Mouse (Mus musculus) left cerebral cortex, adult 8-10 months (tissue): ENCODE data around the gene Rin2. TPM values are rescaled to one million over a fixed set of nuclear protein-coding genes. Genes with fewer than 3 reads are reported as not detected.

ENCODE experiments used
- DNase-seq, 2 experiments: peaks; one replicate each; pipeline ENCODE4 v3.0.0; 2022; ENCODE audit warnings: low spot score in 2 of 2
- total RNA-seq, 4 experiments: library from RNA; stranded (reverse); gene quantifications; 2 replicates each; pipeline ENCODE4 v1.2.4; 2022

Rin2 gene
- total RNA-seq, 4 experiments from 2014 or later: 21.7 to 35.6 (median 25.8) TPM

DNA sequence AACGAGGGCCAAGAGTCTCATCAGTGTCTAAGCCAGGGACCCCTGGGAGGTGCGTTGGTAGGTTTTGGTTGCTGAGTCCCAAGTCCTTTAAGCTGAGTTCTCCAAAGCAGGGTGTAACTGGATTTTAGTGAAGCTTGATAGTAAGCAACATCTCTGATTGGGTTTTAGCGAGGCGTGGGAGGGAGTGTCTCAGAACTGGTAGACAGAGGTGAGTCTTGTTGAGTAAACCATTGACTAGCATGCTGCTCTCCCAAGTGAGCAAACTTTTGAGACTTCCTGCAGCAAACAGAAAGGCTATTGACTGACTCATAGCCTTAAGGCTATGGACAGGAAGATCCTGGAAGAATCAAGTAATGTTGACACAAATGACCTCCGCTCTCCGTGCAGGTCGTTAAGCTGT lies 112.5 kb downstream of the Rin2 start:
- no peak for DNase-seq

DNA sequence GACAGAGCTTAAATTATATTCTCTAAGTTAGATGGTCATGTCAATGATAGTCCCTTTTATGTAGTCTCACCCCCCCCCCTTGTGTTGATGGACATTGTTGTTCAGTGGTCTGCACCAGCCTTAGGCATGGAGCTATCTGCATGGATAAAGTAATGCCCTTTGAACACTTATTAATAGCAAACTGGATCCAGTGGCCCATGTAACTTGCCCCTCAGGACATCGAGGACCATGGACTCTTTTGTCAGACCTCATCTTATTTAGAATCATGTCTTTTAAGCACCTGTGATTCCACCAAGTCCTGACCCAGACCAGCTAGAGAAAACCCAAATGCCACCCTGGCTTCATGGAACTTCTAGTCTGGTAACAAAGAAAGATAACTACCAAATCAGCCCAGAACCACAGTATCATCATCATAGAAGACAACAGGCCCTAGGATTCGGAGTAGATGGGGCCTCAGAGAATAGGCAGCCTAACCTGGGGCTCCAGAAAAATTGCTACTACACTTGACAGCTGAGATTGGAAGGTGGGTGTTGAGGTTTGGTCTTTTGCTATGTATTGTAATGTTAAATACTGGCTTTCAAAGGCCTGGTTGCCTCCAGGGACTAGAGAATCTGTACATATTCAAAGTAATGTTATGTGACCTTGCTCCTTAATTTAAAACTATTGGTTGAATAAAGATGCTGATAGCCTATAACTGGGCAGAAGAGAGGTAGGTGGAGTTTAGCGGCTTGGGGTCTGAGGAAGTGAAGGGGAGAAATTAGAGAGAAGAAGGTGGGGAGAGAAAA lies 113.7 kb downstream of the Rin2 start:
- DNase-seq: no peak

DNA sequence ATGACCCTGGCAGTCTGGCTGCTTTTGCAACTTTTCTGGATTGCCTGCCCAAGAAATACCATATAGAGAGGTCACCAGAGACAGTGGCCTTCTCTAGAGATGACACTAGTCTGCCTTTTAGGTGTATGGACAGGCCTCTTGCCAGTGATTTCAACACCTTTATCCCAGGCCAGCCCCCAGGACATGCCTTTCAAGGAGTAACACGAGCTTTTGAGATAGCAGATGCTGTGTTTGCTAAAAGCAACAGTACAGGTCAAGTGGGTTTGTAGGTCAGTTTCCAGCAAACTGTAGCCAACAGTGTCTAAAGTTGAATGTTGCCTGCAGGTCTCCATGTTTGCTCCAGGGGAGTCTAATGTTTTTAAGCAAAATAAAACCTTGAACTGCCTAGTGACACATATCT lies 118.7 kb downstream of the Rin2 start:
- DNase-seq: no peak

DNA sequence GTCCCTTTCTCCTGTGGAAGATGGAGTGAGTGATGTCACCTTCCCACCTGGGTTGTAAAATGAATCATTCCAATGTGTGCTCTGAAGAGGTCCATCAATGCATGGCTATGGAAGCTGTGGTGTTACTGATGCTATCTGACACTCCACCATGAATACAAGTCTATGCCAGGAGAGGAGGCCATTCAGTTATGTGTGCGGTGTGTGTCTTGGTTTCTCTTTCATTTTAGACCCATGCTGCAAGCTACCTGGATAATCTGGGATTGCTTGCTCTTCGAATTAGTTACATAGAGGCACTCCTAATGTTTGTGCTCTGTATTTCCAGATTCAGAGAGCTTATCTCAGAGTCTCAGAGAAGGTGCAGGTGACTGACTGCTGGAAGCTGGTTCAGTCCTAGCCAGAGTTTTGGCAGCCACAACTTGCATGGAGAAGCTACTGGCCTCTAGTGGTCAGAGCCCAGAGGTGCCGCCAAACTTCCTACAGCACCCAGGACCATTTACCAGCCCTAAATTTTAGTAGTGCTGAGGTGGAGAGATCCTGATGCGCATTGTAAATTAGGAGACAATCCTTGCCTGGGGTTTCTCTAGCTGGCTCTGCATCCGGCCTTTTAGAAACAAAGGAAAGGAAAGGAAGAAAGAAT lies 119.4 kb downstream of the Rin2 start:
- peak; percentile 36 to 37 for DNase-seq

DNA sequence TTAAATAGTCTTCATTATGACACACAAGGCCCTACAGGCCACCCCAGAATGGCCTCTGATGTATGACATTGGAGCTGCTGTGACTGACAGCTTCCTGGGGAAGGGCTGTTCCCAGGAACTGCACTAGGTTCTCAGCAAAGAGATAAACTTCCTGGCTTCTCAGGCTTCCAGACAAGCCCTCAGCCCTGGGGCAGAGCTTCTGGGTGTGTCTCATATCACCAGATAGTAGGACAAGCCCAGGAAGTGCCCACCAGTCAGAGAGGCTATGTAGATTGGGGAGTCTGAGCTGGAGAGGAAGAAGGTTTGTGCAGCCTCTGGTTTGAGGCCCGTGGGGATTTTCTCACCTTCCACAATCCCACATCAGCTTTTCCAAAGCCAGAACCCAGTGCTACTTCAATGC lies 122.8 kb downstream of the Rin2 start:
- no peak for DNase-seq

DNA sequence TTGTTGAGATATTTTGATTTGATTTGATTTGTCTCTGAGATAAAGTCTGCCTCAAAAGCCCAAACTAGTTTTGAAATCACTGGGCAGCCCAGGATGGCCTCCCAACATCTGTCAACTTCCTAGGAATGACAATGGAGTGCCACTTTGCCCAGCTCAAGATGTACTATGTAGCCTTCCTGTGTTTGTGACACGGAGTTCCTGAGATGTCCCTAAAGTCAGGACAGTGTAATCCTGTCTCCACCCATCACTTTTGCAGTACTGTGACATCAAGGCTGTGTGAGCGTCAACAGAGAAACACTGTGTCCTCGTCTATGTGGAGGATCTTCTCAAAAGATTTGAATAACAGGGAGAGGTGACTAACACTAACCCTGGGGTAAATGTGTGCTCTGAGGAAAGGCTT lies 123.9 kb downstream of the Rin2 start:
- no peak for DNase-seq

DNA sequence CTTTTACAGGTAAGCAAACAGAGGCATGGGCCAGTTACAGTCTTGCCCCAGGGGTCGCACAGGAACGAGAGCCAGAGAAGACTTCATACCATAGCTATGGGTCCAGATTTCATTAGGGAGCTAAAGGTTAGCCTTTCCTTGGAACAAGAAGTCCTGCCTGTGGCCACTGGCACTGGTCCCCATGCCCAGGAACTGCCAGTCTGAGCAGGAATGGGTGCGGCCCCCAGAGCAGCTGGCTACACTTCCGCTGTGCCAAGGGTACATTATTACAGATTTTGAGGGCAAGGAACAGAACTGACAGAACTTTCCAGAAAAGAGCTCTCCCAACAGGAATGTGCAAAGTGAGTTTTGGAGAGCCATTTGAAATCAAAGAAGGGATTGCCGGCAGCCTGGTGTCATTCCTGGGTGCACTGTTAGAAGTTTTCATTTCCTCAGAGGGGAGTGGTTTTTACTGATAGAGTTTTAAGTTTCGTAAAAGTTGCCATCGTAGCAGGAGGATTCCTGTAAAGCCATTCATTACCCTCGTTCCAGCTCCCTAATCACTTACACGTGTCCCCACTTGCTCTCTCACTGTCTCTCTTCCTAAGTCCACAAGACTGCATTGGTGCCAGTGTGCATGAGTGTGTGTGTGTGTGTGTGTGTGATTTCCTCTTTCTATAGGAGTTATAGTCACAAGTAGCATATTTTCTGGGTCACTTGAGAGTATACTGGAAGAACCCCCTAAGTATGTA lies 126.5 kb downstream of the Rin2 start:
- DNase-seq: no peak

DNA sequence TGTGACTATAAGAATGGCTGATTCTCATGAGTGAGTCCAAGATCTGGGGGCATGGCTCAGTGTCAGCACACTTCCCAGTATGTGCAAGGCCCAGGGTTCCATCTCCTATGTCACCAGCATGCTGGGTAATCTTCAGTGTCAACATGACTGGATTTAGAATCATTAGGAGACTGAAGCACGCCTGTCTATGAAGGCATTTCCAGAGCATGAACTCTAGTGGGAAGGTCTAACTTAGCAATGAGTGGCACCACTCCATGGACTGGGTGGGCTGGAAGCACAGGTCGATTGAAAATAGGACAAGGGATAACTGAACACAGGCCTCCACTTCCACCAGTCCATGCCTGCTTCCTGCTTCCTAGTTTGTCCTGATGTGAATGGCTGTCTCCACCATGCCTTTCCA lies 127.6 kb downstream of the Rin2 start:
- DNase-seq: no peak

DNA sequence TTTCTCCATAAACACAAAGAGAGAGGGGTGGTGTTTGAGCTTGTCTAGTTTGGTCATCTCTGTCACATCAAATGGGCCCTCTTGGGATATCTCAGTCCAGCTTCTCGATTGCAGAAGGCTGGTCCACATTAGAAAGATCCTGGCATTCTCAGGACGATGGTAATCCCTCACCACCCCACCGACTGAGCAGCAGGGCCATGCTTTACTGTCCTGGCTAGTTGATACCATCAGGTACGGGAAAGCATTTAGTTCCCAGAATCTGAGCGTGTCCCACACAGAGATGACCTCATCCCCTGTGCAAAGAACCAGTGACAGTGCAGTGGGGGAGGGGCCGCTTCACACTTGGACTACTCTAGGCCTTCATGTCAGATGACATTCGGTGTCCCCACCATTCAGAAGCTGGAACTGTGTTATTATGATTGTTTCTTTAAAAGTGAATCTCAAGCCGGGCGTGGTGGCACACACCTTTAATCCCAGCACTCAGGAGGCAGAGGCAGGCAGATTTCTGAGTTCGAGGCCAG lies 128.9 kb downstream of the Rin2 start:
- DNase-seq: no peak

DNA sequence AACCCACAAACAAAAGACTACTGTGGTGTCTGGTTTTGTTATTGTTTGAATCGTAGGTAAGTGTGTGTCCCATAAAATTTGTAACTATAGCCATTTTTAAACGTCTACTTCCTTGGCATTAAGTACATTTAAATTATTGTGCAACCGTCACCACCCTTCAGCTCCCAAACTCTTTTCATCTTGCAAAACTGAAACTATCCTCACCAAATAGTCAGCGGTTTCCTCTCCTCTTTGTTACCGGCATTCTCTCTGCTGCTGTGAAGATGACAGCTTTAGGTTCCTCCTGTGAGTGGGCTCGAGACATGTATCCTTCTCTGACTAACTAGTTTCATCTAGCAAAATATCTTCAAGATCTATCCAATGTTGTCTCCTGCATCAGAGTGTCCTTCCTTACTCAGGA lies 129.5 kb downstream of the Rin2 start:
- no peak for DNase-seq

DNA sequence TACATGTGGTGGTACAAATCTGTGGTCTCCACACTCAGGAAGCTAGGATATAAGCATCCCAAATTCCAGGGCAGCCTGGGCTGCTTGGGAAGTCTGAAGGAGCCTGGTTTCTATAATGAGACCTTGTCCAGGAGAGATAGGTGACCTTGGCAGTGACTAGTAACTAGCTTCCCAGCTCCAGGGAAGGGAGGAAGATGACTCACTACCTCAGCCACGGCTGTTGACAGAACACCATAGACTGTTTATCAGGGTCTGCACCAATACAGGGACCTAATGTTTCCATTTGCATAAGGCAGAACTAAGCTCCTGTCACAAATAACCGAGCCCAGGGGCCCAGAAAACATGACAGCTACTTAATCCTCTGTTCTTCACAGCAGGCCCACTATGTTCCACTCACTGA lies 132.3 kb downstream of the Rin2 start:
- DNase-seq: no peak

DNA sequence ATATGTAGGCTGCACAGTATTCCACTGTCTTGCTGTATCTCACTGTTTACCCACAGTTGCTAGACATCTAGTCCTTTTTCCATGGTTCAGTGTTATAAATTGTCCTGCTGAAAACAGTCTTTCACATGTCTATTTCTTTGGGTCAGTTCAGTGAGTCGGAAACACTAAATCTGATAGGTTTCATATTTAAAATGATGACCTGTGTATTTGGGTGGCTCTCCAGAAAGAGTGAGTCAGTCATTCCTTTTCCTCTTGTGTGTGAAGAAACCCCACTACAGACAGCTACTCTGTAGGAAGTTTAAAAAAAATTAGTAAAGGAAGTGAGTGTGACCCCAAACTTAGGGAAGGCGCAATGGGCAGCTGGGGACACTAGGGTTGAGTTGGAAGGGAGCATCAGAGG lies 133.2 kb downstream of the Rin2 start:
- no peak for DNase-seq

DNA sequence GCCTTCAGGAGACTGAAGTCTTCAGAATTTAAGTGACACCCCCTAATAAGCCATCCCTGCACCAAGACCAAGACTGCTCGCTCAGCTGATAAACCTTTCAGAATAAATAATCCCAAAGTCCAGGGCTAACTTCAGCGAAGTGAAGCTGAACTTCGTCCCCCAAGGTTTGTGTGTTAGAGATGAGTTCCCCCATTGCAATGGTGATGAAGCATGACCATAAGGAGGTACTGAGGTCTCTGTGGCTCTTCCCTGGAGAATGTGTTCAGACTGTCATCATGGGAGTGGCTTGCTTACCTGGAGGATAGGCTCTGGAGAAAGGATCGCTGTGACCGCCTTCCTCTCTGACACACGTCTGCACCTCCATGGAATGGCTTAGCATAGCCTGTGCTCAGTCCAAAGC lies 133.7 kb downstream of the Rin2 start:
- no peak for DNase-seq

DNA sequence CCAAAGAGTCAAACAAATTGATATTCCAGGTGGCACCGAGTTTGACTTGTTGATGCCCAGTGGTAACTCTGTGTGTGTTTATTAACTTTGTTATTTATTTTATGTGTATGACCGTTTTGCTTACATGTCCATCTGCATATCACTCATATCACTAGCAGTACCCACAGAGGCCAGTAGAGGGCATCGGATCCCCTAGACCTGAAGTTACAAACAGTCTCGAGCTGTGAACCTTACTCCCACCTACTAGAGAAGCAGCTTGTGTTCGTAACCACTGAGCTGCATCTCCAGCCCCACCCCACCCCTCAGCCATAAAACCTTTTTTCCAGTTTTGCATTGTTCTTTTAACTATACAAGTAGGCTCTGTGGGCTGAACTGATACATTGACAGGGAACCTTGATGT lies 135.7 kb downstream of the Rin2 start:
- DNase-seq: no peak

DNA sequence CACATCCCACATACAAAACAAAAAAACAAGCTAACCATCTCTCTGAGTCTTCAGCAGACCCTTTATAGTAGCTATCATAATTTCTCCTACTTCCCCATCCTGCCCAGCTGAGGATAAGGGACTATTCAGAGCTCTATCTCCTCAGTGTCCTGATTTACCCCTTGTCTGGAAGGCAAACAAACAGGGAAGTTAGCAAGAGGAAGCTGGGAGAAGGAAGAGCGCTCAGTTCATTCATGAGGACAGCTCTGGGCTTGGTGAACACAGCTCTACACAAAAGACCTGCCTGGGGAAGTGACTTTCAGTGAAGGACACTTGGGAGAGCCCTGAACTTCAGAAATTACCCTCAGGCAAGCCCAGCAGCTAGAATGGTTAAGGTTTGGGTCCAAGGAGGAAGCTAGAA lies 137.8 kb downstream of the Rin2 start:
- no peak for DNase-seq

DNA sequence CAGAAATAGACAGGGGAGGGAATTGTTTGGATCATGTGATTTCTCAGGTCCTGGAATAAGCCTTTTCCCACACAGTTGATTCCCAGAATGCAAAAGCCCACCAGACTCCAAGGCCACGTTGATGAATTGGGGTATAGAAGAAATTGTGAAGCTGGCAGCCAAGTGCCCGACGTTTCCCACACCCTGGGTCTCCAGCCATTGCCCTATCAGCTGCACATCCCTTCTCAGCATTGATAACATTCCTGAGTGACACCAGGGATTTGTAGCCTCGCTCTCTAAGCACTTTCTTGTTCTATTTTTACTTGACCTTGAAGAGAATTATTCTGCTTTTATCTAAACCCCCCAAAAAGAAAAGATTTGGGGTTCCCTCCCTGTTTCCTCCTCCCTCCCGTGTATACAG lies 142.2 kb downstream of the Rin2 start:
- DNase-seq: no peak

DNA sequence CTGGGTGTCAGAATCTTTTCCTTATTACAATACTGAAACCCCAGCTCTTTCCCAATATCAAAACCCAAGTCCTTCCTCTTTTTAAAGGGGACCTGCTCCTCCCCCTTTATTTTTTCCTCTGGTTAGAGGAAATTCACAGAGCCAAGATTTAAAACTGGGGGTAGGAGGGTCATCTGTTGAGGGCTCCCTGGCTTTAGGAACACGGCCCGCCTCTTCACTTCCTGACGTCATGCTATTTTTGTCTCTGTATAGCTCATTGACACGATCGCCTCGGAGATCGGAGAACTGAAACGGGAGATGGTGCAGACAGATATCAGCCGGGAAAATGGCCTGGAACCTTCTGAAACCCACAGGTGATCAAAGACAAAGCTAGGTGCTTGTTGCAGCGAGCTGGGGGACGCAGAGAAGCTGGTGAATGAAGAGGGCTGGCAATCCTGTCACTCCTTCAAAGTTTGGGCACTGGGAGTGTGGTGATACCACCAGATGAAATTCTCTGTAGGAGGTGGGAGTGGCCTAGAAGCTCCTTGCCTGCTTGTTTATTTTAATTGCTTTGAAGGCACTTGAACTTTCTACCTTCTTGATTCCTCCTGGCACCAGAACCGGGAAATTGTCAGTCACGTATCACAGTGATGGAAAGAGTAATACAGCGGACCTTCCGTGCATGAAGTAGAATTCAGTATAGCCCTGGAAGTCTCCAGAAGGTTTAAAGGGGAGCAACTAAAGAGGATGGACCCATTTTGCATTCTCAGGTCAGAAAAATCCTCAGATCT lies 147.2 kb downstream of the Rin2 start:
- no peak for DNase-seq

DNA sequence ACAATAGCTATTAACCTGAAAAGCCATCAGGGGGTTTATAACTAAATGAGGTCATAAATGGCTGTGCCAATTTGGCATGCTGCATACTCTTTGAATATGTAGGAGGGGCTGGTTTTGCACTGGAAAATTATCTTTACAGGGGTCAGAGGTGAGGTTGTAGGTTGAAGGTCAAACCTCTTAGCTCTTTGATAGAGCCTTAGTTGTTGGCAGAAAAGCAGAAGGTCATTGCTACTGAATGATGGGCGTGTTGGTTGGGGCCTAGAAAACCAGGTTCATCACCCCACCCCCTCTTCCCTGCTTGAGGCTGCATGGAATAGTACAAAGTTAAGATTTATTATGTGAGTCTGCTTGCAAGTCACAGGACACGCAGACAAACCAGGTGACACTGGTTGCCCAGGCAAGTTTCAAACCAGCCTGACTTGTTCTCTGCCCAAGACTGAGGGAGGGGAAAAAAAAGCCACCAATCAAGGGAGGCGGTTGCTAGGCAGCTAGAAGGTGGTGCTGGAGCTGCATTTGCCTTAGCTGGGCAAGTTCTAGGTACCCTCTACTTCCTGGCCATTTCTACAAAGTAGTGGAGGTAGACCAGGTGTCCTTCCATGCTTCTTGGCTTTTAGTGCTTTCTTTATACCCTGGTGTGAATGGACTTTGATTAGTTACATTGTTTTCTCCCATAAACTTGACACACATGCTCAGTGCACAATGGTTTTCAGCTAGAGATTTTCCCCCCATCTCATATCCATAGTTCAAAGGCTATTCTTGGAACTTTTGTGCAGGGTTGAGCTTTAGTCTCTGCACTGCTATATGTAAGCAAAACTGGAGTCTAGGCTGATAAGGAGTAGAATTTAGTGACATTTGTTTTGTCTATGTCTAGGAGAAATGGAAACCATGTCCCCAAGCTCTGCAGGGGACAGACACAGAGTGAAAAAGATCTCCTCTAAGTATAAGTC lies 148.0 kb downstream of the Rin2 start:
- DNase-seq: no peak

DNA sequence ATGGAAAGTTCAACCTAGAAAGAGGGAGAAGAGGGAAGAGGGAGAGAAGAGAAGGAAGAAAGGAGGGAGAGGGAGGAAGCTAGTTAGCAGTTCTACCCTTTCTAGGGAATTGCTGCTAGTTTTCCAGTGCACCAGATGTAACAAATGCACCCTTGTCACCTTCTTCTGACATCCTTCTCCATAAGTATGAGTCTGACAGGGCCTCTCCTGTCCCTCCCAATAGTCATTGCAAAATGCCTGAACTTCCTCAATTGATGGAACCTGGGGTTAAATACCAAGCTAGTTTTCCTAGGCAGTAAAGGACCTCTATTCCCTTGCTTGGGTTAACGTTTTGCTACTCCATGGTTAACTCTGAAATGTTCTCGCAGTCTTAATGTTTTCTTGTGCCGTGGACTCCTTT lies 149.7 kb downstream of the Rin2 start:
- DNase-seq: no peak

DNA sequence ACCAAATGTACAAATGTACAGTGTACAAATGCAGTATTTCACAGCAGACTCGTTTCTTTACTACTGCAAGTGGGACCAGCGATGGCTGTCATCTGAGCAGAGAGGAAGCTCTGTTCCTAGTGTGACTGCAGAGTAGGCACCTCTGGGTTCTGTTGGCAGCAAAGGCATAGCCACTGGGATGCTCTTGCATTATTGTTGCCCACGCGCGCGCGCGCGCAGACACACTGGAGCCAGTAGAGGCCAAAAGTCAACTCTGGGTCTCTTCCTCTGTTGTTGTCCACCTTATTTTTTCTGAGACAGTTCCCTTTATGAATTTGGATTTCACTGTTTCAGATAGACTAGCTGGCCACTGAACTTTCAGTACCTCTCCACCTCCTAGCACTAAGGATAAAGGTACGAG lies 150.2 kb downstream of the Rin2 start:
- DNase-seq: no peak

DNA sequence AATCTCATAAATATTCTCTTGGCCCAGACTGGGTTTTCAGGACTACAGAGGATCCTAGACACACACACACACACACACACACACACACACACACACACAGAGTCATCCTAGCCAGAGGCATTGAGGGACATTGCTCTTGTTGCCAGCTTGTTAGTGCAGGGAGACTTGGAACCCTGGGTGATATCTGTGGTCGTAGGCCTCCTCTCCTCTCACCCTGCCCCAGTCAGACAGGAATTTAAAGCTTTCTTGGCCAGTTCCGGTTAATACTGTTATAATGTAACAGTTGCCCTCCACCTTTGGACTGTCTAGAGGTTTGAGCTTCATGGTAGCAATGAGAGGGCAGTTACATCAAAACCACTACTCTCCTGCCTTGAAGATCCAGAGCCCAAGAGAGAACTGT lies 152.9 kb downstream of the Rin2 start:
- no peak for DNase-seq
